Mouse (Mus musculus): ENCODE measurements around the gene Zeb2.

- TF ChIP-seq EP300 (IDR thresholded peaks at IDR 0.05; ENCODE audit: insufficient read depth, low read depth, low read length), result no peak
- TF ChIP-seq POLR2A (IDR thresholded peaks at IDR 0.05; ENCODE audit: insufficient read depth, low read depth, low read length), result no peak
Measured at GRCm38 (mm10) chr2:45096638-45097247, 20.5 kb downstream of the Zeb2 start.
